Mouse (Mus musculus) cerebellum, postnatal 25 days (tissue): ENCODE results near the gene Slc35f5.
"Not testable (repeated sequence)": the region's sequence is repeated elsewhere in the genome, so short reads cannot be mapped to it uniquely, and the experiment has no call there.

Experiments
- DNase-seq, 2 experiments: peaks; one replicate each; pipeline ENCODE4 v3.0.0; 2021; ENCODE audit warnings: mixed read lengths in 2 of 2

Gene Slc35f5

GRCm38 (mm10) chr1:125560259-125561192, at the start of gene Slc35f5:
TSS of gene Slc35f5 (plus strand) at chr1:125560595.
- peak; percentile 96 to 99 for DNase-seq

- DNase-seq = no peak
Observed at GRCm38 (mm10) chr1:125514706-125515105, 45.7 kb upstream of the Slc35f5 start.

DNA sequence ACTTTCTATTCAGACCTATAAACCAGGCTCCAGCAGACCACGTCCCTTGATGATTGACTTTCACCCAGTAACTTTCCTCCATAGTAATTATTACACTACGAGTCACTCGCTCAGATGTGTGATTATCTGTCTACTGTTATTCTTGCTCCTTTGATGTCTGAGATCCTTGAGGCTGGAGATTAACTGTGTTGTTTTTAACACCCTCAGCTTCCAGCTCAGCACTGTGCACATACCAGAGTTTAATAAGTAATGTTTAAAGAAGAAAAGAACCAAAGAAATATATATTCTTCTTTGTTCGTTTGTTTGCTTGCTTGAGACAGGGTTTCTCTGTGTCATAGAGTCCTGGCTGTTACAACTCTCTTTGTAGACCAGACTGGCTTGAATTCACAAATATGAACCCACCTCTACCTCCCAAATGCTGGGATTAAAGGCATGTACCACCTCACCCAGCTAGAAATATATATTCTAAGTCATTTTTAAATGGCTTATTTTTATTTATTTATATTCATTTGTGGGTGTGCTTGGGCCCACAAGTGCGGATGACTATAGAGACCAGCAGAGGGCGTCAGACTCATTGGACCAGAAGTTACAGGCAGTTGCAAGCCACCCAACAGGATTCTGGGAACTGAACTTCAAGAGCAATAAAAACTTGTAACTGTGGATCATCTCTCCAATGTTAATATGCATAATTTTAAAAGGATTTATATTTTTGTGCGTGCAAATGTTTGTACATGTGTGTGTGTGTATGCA, 43.3 kb upstream of the Slc35f5 start:
- DNase-seq = no peak

GRCm38 (mm10) chr1:125519107-125519611, 41.2 kb upstream of the Slc35f5 start:
- DNase-seq = no peak

GRCm38 (mm10) chr1:125525965-125526665, 34.3 kb upstream of the Slc35f5 start:
- DNase-seq = no peak

- DNase-seq = no peak
Observed at GRCm38 (mm10) chr1:125526666-125527004, 33.8 kb upstream of the Slc35f5 start.

- DNase-seq = no peak
Observed at GRCm38 (mm10) chr1:125527364-125527763, 33.0 kb upstream of the Slc35f5 start.

DNA sequence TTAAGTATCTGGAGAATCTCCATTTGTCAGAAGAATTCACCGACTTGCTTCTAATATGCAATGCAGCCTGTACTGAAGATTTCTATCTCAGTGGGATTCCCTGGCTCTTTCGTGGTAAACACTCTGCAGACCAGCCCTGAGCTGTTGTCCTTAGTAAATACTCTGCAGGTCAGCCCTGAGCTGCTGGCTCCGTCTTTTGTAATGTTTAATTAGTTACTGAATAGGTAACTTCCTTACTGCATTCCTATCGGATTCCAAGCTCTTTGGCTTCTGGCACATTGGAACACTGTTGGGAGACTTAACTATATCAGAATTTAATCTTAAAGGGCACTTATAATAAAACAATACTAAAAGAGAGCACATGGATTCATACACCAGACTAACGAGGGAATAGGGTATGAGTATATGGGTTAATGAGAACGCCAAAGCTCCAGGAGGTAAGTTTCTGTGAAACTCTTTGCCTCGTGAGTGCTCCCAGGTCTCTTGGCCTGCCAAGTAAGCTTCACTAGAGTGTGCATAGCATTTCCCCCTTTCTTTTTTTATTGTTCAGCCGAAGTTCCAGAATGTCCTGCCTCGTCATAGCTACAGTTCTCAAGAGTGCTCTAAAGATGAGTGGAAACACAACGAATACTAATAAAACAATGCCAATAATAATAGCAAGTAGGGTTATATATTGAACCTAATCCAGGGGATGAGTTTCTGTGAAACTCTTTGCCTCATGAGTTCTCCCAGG, 27.0 kb upstream of the Slc35f5 start:
- DNase-seq = not testable (repeated sequence)

DNA sequence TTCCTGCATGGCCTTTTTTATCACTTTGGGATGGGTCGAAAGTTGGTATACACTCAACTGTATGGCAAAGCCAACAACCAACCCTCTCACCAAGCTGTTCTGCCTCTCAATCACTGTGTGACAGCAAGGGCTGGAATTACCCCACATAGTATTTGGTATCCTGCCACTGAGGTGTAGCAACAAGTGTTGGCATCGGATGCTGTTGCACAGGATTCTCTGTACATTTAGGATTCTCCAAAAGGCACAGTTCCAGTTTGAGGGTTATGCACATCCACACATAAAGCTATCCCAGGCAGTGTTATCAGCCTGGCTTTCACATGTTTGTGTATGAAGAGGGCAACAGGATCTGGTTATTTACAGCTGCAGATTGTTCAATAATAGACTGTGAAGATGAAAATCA, 23.3 kb upstream of the Slc35f5 start:
- DNase-seq = no peak

- DNase-seq = no peak
Observed at GRCm38 (mm10) chr1:125537776-125538175, 22.6 kb upstream of the Slc35f5 start.

DNA sequence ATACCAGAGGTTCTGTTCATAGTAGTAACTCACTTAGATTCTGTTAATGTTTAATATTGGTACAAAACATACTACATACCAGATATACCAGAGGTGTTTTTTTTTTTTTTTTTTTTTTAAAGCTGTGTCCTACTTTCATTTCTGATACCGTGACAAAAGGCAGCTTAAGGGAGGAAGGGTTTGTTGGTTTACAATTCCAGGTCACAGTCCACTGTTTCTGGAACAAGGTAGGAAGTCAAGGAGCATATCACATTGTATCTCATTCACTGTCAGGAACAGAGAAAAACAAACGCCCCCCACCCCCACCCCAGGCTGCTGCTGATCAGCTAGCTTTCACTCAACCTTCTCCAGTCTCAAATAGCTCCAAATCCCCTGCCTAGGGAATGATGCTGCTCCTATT, 21.1 kb upstream of the Slc35f5 start:
- no peak for DNase-seq

DNA sequence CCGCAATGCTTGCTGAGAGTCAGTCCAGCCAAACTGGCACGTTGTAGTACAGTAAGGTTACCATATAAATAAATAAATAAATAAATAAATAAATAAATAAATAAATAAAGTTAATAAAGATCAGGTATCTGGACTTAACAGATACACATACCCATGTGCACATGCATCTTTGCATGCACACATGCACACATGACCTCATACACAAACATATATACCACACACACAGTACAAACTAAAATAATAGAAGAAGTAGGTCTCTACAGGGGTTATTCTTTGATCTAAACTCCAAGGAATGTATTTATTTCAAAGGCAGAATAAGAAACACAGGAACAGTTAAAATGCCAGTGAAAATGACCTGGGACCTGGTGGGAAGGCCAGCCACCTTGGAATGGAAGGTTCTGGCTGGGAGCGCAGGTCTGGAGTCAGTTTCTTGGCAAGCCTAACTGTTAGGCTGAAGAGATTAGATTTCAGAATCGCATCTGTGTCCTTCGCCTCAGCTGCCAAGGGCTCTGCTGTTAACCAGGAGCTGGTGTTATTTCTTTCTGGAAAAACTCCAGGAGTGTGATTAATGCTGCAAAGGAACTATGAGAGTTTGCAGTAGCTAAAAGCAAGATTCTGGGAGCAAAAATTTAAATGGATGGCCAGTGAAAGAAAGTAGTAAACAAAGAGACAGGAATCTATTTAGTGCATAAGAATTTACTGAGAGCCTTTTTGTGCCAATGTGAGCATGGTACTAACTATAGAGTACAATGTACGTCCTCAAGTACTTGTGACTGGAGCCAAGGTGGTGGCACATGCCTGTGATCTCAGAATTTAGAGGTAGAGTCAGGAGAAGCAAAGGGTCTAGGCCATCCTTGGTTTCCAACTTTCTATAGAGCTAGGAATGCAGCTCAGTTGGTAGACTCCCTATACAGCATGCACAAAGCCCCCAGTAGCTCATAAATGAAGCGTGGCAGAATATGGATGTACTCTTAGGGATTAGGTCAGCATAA, 18.1 kb upstream of the Slc35f5 start:
- DNase-seq = peak in 1 of 2 experiments; percentile 14

- DNase-seq = no peak
Observed at GRCm38 (mm10) chr1:125549872-125550271, 10.5 kb upstream of the Slc35f5 start.

GRCm38 (mm10) chr1:125550359-125550758, 10.0 kb upstream of the Slc35f5 start:
- DNase-seq = no peak

- DNase-seq = no peak
Observed at GRCm38 (mm10) chr1:125551564-125551963, 8.8 kb upstream of the Slc35f5 start.

- no peak for DNase-seq
Observed at GRCm38 (mm10) chr1:125559261-125559660, 1.1 kb upstream of the Slc35f5 start.

GRCm38 (mm10) chr1:125559721-125560120, 674 bp upstream of the Slc35f5 start:
- no peak for DNase-seq

- DNase-seq = no peak
Observed at GRCm38 (mm10) chr1:125561206-125561605, 811 bp downstream of the Slc35f5 start.

GRCm38 (mm10) chr1:125561841-125562240, 1.4 kb downstream of the Slc35f5 start:
- DNase-seq = peak; percentile 9 to 11

DNA sequence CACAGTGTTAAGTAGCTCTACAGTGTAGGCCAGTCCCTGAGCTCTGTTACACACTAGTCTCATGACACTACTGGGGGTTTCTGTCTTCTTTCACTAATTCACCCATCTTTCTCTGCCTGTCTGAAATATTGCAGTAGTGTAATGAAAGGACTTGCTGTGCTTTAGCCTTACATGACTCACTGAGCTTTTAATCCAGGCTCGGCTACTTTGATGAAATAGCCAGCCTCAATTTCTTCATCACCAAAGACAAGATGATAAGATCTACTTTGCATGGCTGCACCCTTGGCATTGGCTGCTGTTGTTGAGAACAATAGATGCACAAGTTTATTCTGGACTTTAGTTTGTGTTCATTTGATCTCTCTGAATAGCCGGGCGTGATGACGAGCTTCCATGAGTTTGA, 7.7 kb downstream of the Slc35f5 start:
- no peak for DNase-seq

DNA sequence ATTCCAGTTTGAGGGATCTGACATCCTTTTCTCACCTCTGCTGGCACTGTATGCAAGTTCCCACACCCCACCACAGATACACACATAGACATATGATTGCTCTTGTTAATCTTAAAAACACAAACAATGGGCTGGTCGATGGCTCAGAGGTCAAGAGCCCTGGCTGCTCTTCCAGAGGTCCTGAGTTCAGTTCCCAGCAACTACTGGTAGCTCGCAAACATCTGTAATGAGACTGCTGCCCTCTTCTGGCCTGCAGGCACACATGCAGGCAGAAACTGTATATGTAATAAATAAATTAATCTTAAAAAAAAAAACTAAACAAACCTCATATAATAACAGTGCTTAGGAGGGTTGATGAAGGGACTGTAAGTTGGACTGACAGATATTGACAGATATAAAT, 13.8 kb downstream of the Slc35f5 start:
- DNase-seq = peak in 1 of 2 experiments; percentile 8
